Mouse (Mus musculus) bone marrow macrophage, adult 2 months (primary cell): ENCODE results near the gene Rpl3. TPM values are rescaled to one million over a fixed set of nuclear protein-coding genes. Genes with fewer than 3 reads are reported as not detected.
A peak's percentile ranks its signal among the peaks of the same experiment; 100 is the strongest.
"Not testable (repeated sequence)": the region's sequence is repeated elsewhere in the genome, so short reads cannot be mapped to it uniquely, and the experiment has no call there.

Experiments
- H3K27ac ChIP-seq: 2 replicates; pipeline ENCODE4 v1.5.1; 2012; ENCODE audit warnings: low read depth, low read length; ENCODE audit not compliant: insufficient read depth
- H3K4me1 ChIP-seq: 2 replicates; pipeline ENCODE4 v1.6.1; 2012; ENCODE audit warnings: low read length; ENCODE audit not compliant: control insufficient read depth, insufficient read depth
- H3K4me3 ChIP-seq: 2 replicates; pipeline ENCODE4 v1.5.1; 2012; ENCODE audit warnings: mild to moderate bottlenecking, low read length, moderate library complexity; ENCODE audit not compliant: insufficient read depth
- CTCF ChIP-seq: IDR thresholded peaks from 2 replicates; pipeline ENCODE4 v1.5.1; 2012; ENCODE audit warnings: low read depth, mild to moderate bottlenecking, low read length, moderate library complexity
- POLR2A ChIP-seq: IDR thresholded peaks from 2 replicates; pipeline ENCODE4 v1.6.1; 2012; ENCODE audit warnings: mild to moderate bottlenecking, low read depth, low read length, borderline replicate concordance
- polyA plus RNA-seq: library from polyadenylated mRNA; stranded (reverse); fragments of >200 nt; gene quantifications from 2 replicates; pipeline ENCODE4 v1.2.4, GENCODE M21; 2012; ENCODE audit not compliant: missing spikeins, insufficient read depth, insufficient read length

Gene Rpl3
- polyA plus RNA-seq, 1 experiment = 928 TPM

DNA sequence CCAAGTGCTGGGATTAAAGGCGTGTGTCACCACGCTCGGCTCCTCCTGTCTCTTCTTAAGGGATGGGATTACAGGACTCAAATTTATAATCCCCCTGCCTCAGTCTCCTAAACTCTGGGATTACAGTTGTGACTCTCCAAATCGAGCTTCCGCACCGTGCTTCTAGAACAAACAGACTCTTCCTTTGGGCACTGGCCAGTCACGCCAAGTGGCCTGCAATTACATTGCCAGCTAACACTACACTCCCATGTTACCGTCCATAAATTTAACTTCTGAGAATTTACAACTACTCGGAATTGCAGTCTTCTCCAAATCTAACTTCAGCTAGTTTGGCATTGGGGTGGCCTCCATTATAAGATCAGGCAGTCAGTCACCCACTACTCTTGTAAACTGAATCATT, 40.8 kb upstream of the Rpl3 start:
- H3K4me3 ChIP-seq = peak overlapping the region; percentile 42
- peaks cover 23% of the 10 kb centered on the region for H3K4me1 ChIP-seq
- TF ChIP-seq CTCF (no peak), POLR2A (no peak)
- no peak overlapping the region for H3K27ac ChIP-seq

DNA sequence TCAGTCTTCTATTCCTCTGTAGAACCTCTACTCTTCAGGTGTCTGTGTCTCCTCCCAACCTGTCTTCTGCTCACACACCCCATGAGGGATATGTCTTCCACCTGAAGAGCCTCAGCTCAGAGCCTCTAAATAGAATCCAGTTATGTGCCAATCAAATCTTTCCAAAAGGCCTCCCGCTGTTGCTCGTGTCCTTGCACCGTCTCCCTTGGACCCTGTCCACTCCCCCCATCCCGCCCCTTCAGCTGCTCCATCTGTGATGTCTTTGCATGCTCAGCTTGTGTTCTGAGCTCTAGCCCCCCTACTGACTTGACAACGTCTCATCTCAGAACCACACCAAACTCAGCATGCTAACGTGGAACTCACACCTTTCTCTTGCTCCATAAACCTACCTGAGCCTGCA, 39.8 kb upstream of the Rpl3 start:
- Histone ChIP-seq H3K4me3 (no peak overlapping the region), H3K4me1 (peaks cover 21% of the 10 kb centered on the region), H3K27ac (no peak overlapping the region)
- TF ChIP-seq CTCF (no peak), POLR2A (no peak)

GRCm38 (mm10) chr15:80130689-80131088, 39.0 kb upstream of the Rpl3 start:
- no peak for TF ChIP-seq POLR2A
- no peak for TF ChIP-seq CTCF
- Histone ChIP-seq H3K4me3 (no peak overlapping the region), H3K27ac (no peak overlapping the region), H3K4me1 (peaks cover 17% of the 10 kb centered on the region)

GRCm38 (mm10) chr15:80129982-80130381, 38.3 kb upstream of the Rpl3 start:
- Histone ChIP-seq H3K4me3 (no peak overlapping the region), H3K27ac (no peak overlapping the region), H3K4me1 (peaks cover 17% of the 10 kb centered on the region)
- TF ChIP-seq POLR2A = no peak
- TF ChIP-seq CTCF = no peak

- TF ChIP-seq CTCF (0 out of 2 replicates have a peak, but pooled peaks have one; percentile 10), POLR2A (no peak)
- H3K27ac ChIP-seq = no peak overlapping the region
- H3K4me3 ChIP-seq = no peak overlapping the region
- peaks cover 5% of the 10 kb centered on the region for H3K4me1 ChIP-seq
These were observed 35.5 kb upstream of the Rpl3 start for GRCm38 (mm10) chr15:80127191-80127590.

- Histone ChIP-seq H3K4me1 (no peaks in the 10 kb centered on the region; the same call in none of the 2 replicates), H3K27ac (no peak overlapping the region), H3K4me3 (no peak overlapping the region)
- TF ChIP-seq CTCF (no peak), POLR2A (no peak)
These were observed 33.0 kb upstream of the Rpl3 start for GRCm38 (mm10) chr15:80124651-80125050.

GRCm38 (mm10) chr15:80122431-80122830, 30.8 kb upstream of the Rpl3 start:
- H3K4me3 ChIP-seq, H3K4me1 ChIP-seq, H3K27ac ChIP-seq: not testable (repeated sequence)

DNA sequence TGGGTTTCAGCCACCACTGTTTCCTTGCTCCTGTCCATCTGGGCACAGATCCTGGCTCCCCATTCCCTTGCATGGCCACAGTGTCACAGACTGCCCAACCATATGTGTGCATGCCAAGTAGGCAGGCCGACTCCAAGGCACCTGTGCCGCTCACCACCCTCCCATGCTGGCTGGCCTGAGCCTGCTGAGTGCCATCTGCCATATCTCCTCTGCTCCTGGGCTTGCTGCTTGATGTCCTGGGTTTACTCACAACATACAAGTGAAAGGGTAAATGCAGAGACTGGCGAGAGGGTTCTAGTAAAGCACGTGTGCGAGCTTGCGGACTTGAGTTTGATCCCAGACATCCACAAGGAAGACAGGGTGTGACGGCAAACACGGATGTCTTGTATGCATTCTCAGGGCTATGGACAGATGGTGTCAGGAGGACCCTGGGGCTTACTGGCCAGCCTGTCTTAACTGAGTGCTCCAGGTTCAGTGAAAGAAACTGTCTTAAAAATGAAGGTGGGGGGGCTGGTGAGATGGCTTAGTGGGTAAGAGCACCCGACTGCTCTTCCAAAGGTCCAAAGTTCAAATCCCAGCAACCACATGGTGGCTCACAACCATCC, 30.2 kb upstream of the Rpl3 start:
- peaks cover 9% of the 10 kb centered on the region for H3K4me1 ChIP-seq
- no peak for TF ChIP-seq POLR2A
- TF ChIP-seq CTCF = no peak
- H3K27ac ChIP-seq = no peak overlapping the region
- no peak overlapping the region for H3K4me3 ChIP-seq

DNA sequence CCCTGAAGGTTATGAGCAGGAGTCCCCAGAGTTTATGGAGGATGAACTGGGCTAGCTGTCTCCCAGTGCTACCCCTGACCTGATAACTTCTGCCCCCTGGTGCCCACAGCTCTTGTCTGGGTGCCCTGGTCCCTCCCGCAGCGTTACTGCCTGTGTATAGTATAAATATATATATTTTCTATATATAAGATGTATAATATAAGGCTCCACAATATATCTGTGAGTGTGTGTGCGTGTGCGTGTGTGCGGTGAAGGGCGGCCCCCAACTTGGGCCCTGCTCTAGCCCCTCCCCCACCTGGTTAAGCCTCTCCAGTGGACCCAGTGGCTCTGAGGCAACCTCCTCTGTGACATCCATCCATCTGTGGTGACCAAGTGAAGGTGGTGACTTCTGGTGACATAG, 27.4 kb upstream of the Rpl3 start:
- Histone ChIP-seq H3K27ac (no peak overlapping the region), H3K4me1 (peaks cover 18% of the 10 kb centered on the region), H3K4me3 (no peak overlapping the region)
- TF ChIP-seq POLR2A (no peak), CTCF (no peak)

GRCm38 (mm10) chr15:80117154-80117553, 25.5 kb upstream of the Rpl3 start:
- Histone ChIP-seq H3K27ac (peak overlapping the region; percentile 35), H3K4me3 (no peak overlapping the region), H3K4me1 (peaks cover 18% of the 10 kb centered on the region)
- TF ChIP-seq CTCF (no peak), POLR2A (no peak)
